Mouse (Mus musculus) hindbrain, postnatal 0 days (tissue): ENCODE measurements around the gene Cdh23. TPM values are rescaled to one million over a fixed set of nuclear protein-coding genes. Genes with fewer than 3 reads are reported as not detected.

ENCODE experiments used
- ATAC-seq: fragments of 200-750 bp; cut with Nextera tagmentation; 2 replicates; pipeline ENCODE4 v1.8.0; 2017; ENCODE audit warnings: mild to moderate bottlenecking, moderate TSS enrichment, moderate library complexity
- DNase-seq: peaks from one replicate; pipeline ENCODE4 v3.0.0-alpha.2; 2015; ENCODE audit warnings: low spot score
- H3K27ac ChIP-seq: fragments of 300-500 bp; sonication (generic); 2 replicates; pipeline ENCODE4 v1.5.1; 2014; ENCODE audit warnings: mild to moderate bottlenecking
- H3K27me3 ChIP-seq: fragments of 300-500 bp; sonication (generic); 2 replicates; pipeline ENCODE4 v1.6.1; 2014; ENCODE audit warnings: low read length, mixed read lengths; ENCODE audit not compliant: insufficient read depth
- H3K36me3 ChIP-seq: fragments of 300-500 bp; sonication (generic); 2 replicates; pipeline ENCODE4 v1.6.1; 2014; ENCODE audit warnings: low read length, mixed read lengths; ENCODE audit not compliant: insufficient read depth
- H3K4me1 ChIP-seq: fragments of 300-500 bp; sonication (generic); 2 replicates; pipeline ENCODE4 v1.6.1; 2014; ENCODE audit warnings: antibody characterized with exemption, low read length, mixed read lengths; ENCODE audit not compliant: insufficient read depth
- H3K4me2 ChIP-seq: fragments of 300-500 bp; sonication (generic); 2 replicates; pipeline ENCODE4 v1.6.1; 2014; ENCODE audit warnings: low read depth, mild to moderate bottlenecking, low read length, moderate library complexity, mixed read lengths
- H3K4me3 ChIP-seq: fragments of 300-500 bp; sonication (generic); 2 replicates; pipeline ENCODE4 v1.5.1; 2014; ENCODE audit warnings: low read length
- H3K9ac ChIP-seq: fragments of 300-500 bp; sonication (generic); replicated peaks from 2 replicates; pipeline ENCODE4 v1.6.1; 2014; ENCODE audit warnings: mild to moderate bottlenecking, low read length, moderate library complexity, mixed read lengths
- H3K9me3 ChIP-seq: fragments of 300-500 bp; sonication (generic); 2 replicates; pipeline ENCODE4 v1.6.1; 2016; ENCODE audit warnings: low read length, mixed read lengths
- CTCF ChIP-seq: IDR thresholded peaks from 2 replicates; pipeline ENCODE4 v1.5.1; 2016; ENCODE audit warnings: antibody characterized with exemption, control low read depth, low read depth
- WGBS: fragments of 180-500 bp; shearing (Covaris S2); extraction: QIAGEN DNeasy Blood & Tissue Kit; methylation state at CpG from one replicate; pipeline ENCODE4 v1.1.7; 2014; 5-methylcytosine and 5-hydroxymethylcytosine counted together
- polyA plus RNA-seq: library from polyadenylated mRNA; unstranded; fragments of >200 nt; fragmentation: Nextera tagmentation; extraction: Ambion mirVana; gene quantifications from 2 replicates; pipeline ENCODE4 v1.2.1, GENCODE M21; 2015
- total RNA-seq: library from RNA; depleted of rRNA; stranded (reverse); fragments of >200 nt; gene quantifications from 2 replicates; pipeline ENCODE4 v1.2.3, GENCODE M21; 2014

Cdh23 gene
- total and polyA plus RNA-seq, 2 experiments from 2014 or later, result 3.5 to 31.8 TPM

- Histone ChIP-seq H3K4me2 (no peak overlapping the region), H3K9ac (no peak overlapping the region), H3K4me1 (no peaks in the 10 kb centered on the region), H3K36me3 (no peaks in the 10 kb centered on the region), H3K4me3 (no peak overlapping the region), H3K9me3 (no peaks in the 10 kb centered on the region), H3K27me3 (no peaks in the 10 kb centered on the region), H3K27ac (no peak overlapping the region)
- TF ChIP-seq CTCF, result no peak
- 45% methylated on average over 2 of the region's 2 CpGs for WGBS
- ATAC-seq (peak; percentile 56), DNase-seq (peak; percentile 66)
Measured at GRCm38 (mm10) chr10:60370098-60370497, 326.2 kb downstream of the Cdh23 start.

- no peaks in the 10 kb centered on the region for H3K27me3 ChIP-seq
- no peaks in the 10 kb centered on the region for H3K9me3 ChIP-seq
- no peaks in the 10 kb centered on the region for H3K4me1 ChIP-seq
- DNase-seq (no peak), ATAC-seq (no peak)
- 88% methylated on average over 6 of the region's 6 CpGs for WGBS
- H3K4me3 ChIP-seq, result no peak overlapping the region
- H3K27ac ChIP-seq, result no peak overlapping the region
- no peak overlapping the region for H3K9ac ChIP-seq
- H3K36me3 ChIP-seq, result no peaks in the 10 kb centered on the region
- TF ChIP-seq CTCF, result no peak
- no peak overlapping the region for H3K4me2 ChIP-seq
Measured at GRCm38 (mm10) chr10:60369405-60369804, 326.9 kb downstream of the Cdh23 start.

- ATAC-seq (no peak), DNase-seq (no peak)
- H3K4me1 ChIP-seq, result no peaks in the 10 kb centered on the region
- H3K27me3 ChIP-seq, result no peaks in the 10 kb centered on the region
- no peaks in the 10 kb centered on the region for H3K9me3 ChIP-seq
- no peak overlapping the region for H3K4me3 ChIP-seq
- no peak overlapping the region for H3K9ac ChIP-seq
- no peaks in the 10 kb centered on the region for H3K36me3 ChIP-seq
- H3K27ac ChIP-seq, result no peak overlapping the region
- TF ChIP-seq CTCF, result no peak
- 74% methylated on average over 4 of the region's 4 CpGs for WGBS
- no peak overlapping the region for H3K4me2 ChIP-seq
Measured at GRCm38 (mm10) chr10:60367904-60368303, 328.4 kb downstream of the Cdh23 start.

- WGBS, result 78% methylated on average over 2 of the region's 2 CpGs
- ATAC-seq (no peak), DNase-seq (no peak)
- H3K4me3 ChIP-seq, result no peak overlapping the region
- H3K27ac ChIP-seq, result no peak overlapping the region
- H3K36me3 ChIP-seq, result no peaks in the 10 kb centered on the region
- H3K9ac ChIP-seq, result no peak overlapping the region
- H3K4me1 ChIP-seq, result no peaks in the 10 kb centered on the region
- H3K27me3 ChIP-seq, result no peaks in the 10 kb centered on the region
- H3K4me2 ChIP-seq, result no peak overlapping the region
- TF ChIP-seq CTCF, result no peak
- no peaks in the 10 kb centered on the region for H3K9me3 ChIP-seq
Measured at GRCm38 (mm10) chr10:60367145-60367544, 329.1 kb downstream of the Cdh23 start.

GRCm38 (mm10) chr10:60363426-60363825 lies 332.9 kb downstream of the Cdh23 start:
- H3K27ac ChIP-seq, result no peak overlapping the region
- H3K4me1 ChIP-seq, result 0 out of 2 replicates have a peak, but pooled peaks cover 6% of the 10 kb centered on the region
- ATAC-seq, result no peak
- H3K9ac ChIP-seq, result no peak overlapping the region
- H3K36me3 ChIP-seq, result no peaks in the 10 kb centered on the region
- no peak overlapping the region for H3K4me2 ChIP-seq
- 65% methylated on average over 6 of the region's 6 CpGs for WGBS
- no peak for TF ChIP-seq CTCF
- H3K27me3 ChIP-seq, result no peaks in the 10 kb centered on the region
- DNase-seq, result no peak
- no peaks in the 10 kb centered on the region for H3K9me3 ChIP-seq
- H3K4me3 ChIP-seq, result no peak overlapping the region

- 38% methylated on average over 2 of the region's 2 CpGs for WGBS
- DNase-seq, result no peak
- Histone ChIP-seq H3K4me1 (0 out of 2 replicates have a peak, but pooled peaks cover 6% of the 10 kb centered on the region), H3K9me3 (no peaks in the 10 kb centered on the region), H3K36me3 (no peaks in the 10 kb centered on the region), H3K9ac (no peak overlapping the region), H3K27ac (no peak overlapping the region), H3K27me3 (no peaks in the 10 kb centered on the region), H3K4me2 (no peak overlapping the region), H3K4me3 (no peak overlapping the region)
- TF ChIP-seq CTCF, result no peak
- ATAC-seq, result no peak; the same call in 1 of the 2 replicates
Measured at GRCm38 (mm10) chr10:60362310-60362628, 334.0 kb downstream of the Cdh23 start.

GRCm38 (mm10) chr10:60361615-60362309 lies 334.5 kb downstream of the Cdh23 start:
- DNase-seq (peak; percentile 21), ATAC-seq (no peak; the same call in 1 of the 2 replicates)
- no peak overlapping the region for H3K9ac ChIP-seq
- WGBS, result 36% methylated on average over 12 of the region's 12 CpGs
- no peak overlapping the region for H3K4me3 ChIP-seq
- 0 out of 2 replicates have a peak, but pooled peaks cover 6% of the 10 kb centered on the region for H3K4me1 ChIP-seq
- no peak for TF ChIP-seq CTCF
- H3K36me3 ChIP-seq, result no peaks in the 10 kb centered on the region
- H3K9me3 ChIP-seq, result no peaks in the 10 kb centered on the region
- H3K27ac ChIP-seq, result 0 out of 2 replicates have a peak overlapping the region, but pooled peaks have one; percentile 27
- H3K4me2 ChIP-seq, result no peak overlapping the region
- H3K27me3 ChIP-seq, result no peaks in the 10 kb centered on the region
